Mouse (Mus musculus) liver, embryonic 14.5 days (tissue): ENCODE measurements at regions not wholly inside any gene's neighbourhood (a gene's known extent, or its start where the extent isn't known, plus 50 kb on each side); places are given as distances from the start of the nearest gene placed in this dataset.

Source experiments
- CTCF ChIP-seq: IDR thresholded peaks from 2 replicates; pipeline ENCODE4 v1.5.1; 2016; ENCODE audit warnings: antibody characterized with exemption, low read depth, control low read depth
- EP300 ChIP-seq: IDR thresholded peaks from 2 replicates; pipeline ENCODE4 v1.6.1; 2016; ENCODE audit warnings: antibody characterized with exemption, low read depth

DNA sequence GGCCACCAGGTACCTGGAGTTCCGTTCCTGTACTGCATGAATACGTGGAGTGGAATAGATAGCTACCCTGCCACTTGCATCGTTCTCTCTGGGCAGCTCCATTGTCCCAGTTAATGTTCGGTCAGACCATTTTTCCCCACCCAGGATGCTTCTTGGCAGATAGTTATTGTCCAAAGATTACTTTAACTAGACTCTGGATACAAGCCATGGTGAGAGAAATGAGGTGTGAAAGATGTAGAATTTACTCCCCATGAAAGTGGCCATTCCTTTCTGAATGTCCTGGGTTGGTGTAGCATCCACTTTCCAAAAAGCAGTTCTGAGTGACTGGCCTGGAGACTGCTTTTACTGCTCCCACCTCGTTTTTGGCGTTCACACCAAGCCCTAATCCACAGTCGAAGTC, 50.3 kb upstream of the Rassf6 start:
- TF ChIP-seq CTCF (no peak), EP300 (no peak)
